In the genomic region with DNA sequence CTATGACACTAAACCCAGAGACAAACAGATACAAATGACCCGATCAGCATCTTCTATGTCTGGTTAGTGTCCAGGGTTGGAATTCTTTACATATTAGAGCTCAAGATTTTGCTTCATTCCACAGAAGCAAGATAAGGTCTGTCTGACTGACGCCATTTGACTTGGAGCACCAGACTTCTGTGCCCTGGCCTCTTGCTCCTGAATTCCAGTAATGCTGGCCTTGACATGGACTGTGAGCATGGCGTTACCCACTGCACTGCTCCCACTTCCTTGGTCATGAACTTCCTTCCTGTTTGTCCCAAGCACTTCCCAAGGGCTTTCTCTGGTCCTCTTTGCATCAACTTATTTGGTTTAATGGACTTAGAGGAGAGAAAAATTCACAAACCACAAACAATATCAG, we compare ENCODE assay signal across 14 mouse cellular contexts.
"Had no signal": no experiment of that assay in that cellular context is flagged by ENCODE, and none has a peak within 500 bp of the region (broad histone marks: within the 10 kb centered on the region; RNA-seq: fewer than 3 reads in every experiment).

No protein-coding gene starts in this region.

- ATAC-seq: intestine, embryonic 15.5 days; liver, embryonic 12.5 days had no signal

- H3K27me3 ChIP-seq: intestine, embryonic 15.5 days; liver, embryonic 12.5 days; liver, embryonic 15.5 days; lung, embryonic 15.5 days; megakaryocyte, embryonic 14.5 days had no signal

- H3K36me3 ChIP-seq: intestine, embryonic 15.5 days; liver, embryonic 12.5 days; liver, embryonic 15.5 days; lung, embryonic 15.5 days had no signal

- H3K4me3 ChIP-seq: intestine, embryonic 15.5 days; layer of hippocampus, adult 2 months; liver, embryonic 12.5 days; liver, embryonic 15.5 days; lung, embryonic 15.5 days; megakaryocyte, embryonic 14.5 days had no signal

- H3K4me1 ChIP-seq: intestine, embryonic 15.5 days; liver, embryonic 12.5 days; liver, embryonic 15.5 days; lung, embryonic 15.5 days; megakaryocyte, embryonic 14.5 days had no signal

- H3K9ac ChIP-seq: intestine, embryonic 15.5 days; liver, embryonic 12.5 days; liver, embryonic 15.5 days; lung, embryonic 15.5 days had no signal

- H3K9me3 ChIP-seq: intestine, embryonic 15.5 days; liver, embryonic 12.5 days; liver, embryonic 15.5 days; lung, embryonic 15.5 days had no signal

- H3K4me2 ChIP-seq: intestine, embryonic 15.5 days; liver, embryonic 12.5 days; liver, embryonic 15.5 days; lung, embryonic 15.5 days; midbrain, embryonic 11.5 days had no signal

- DNase-seq: layer of hippocampus, adult 9-11 months; lung, adult 18-20 months; lung, postnatal 10 days; lung, postnatal 36 days; midbrain, embryonic 14.5 days; thymus, adult 18-20 months; thymus, postnatal 36 days had no signal

- H3K27ac ChIP-seq: intestine, embryonic 15.5 days; layer of hippocampus, adult 2 months; liver, embryonic 12.5 days; liver, embryonic 15.5 days; lung, embryonic 15.5 days had no signal
